Mouse (Mus musculus): ENCODE results near the gene Mad2l2. TPM values are rescaled to one million over a fixed set of nuclear protein-coding genes. Genes with fewer than 3 reads are reported as not detected.

Mad2l2 gene
- total RNA-seq, 2 experiments from 2014 or later, result 3.4 to 8.6 TPM

Other genes starting within 250 kb of the Mad2l2 start
- gene Mfn2, start 225.7 kb upstream of the Mad2l2 start, total RNA-seq (2015; ENCODE audit: low replicate concordance), result 5.2 and 5.6 TPM in 2 replicates
- 6.1 and 6.6 TPM in 2 replicates for gene Mfn2, start 225.7 kb upstream of the Mad2l2 start, total RNA-seq (2017; ENCODE audit: low replicate concordance)
- gene Plod1, start 193.6 kb upstream of the Mad2l2 start, total RNA-seq (2015; ENCODE audit: low replicate concordance), result 1.5 and 2.1 TPM in 2 replicates
- gene Plod1, start 193.6 kb upstream of the Mad2l2 start, total RNA-seq (2017; ENCODE audit: low replicate concordance), result 2.4 and 2.6 TPM in 2 replicates
- 12.1 and 14.4 TPM in 2 replicates for gene 2510039O18Rik, start 189.5 kb upstream of the Mad2l2 start, total RNA-seq (2015; ENCODE audit: low replicate concordance)
- gene 2510039O18Rik, start 189.5 kb upstream of the Mad2l2 start, total RNA-seq (2017; ENCODE audit: low replicate concordance), result 9.6 and 11.1 TPM in 2 replicates
- not detected in 2 replicates for gene Nppb, start 144.6 kb upstream of the Mad2l2 start, total RNA-seq (2015; ENCODE audit: low replicate concordance)
- not detected in 2 replicates for gene Nppb, start 144.6 kb upstream of the Mad2l2 start, total RNA-seq (2017; ENCODE audit: low replicate concordance)
- not detected in 2 replicates for gene Nppa, start 129.7 kb upstream of the Mad2l2 start, total RNA-seq (2015; ENCODE audit: low replicate concordance)
- gene Nppa, start 129.7 kb upstream of the Mad2l2 start, total RNA-seq (2017; ENCODE audit: low replicate concordance), result not detected in 2 replicates
- gene Clcn6, start 91.6 kb upstream of the Mad2l2 start, total RNA-seq (2015; ENCODE audit: low replicate concordance), result 0.63 and 2.1 TPM in 2 replicates
- 2.0 and 3.1 TPM in 2 replicates for gene Clcn6, start 91.6 kb upstream of the Mad2l2 start, total RNA-seq (2017; ENCODE audit: low replicate concordance)
- gene Mthfr, start 91.3 kb upstream of the Mad2l2 start, total RNA-seq (2015; ENCODE audit: low replicate concordance), result 1.0 and 5.4 TPM in 2 replicates
- gene Mthfr, start 91.3 kb upstream of the Mad2l2 start, total RNA-seq (2017; ENCODE audit: low replicate concordance), result 4.9 and 7.7 TPM in 2 replicates
- 4.6 and 7.3 TPM in 2 replicates for gene Agtrap, start 42.4 kb upstream of the Mad2l2 start, total RNA-seq (2015; ENCODE audit: low replicate concordance)
- gene Agtrap, start 42.4 kb upstream of the Mad2l2 start, total RNA-seq (2017; ENCODE audit: low replicate concordance), result 7.4 and 9.2 TPM in 2 replicates
- 0.42 TPM in 1 of 2 replicates, not detected in the other for gene Draxin, start 314 bp downstream of the Mad2l2 start, total RNA-seq (2015; ENCODE audit: low replicate concordance)
- 0.84 TPM in 1 of 2 replicates, not detected in the other for gene Draxin, start 314 bp downstream of the Mad2l2 start, total RNA-seq (2017; ENCODE audit: low replicate concordance)
- gene Fbxo6, start 21.8 kb downstream of the Mad2l2 start, total RNA-seq (2015; ENCODE audit: low replicate concordance), result 2.7 and 3.3 TPM in 2 replicates
- gene Fbxo6, start 21.8 kb downstream of the Mad2l2 start, total RNA-seq (2017; ENCODE audit: low replicate concordance), result 1.3 and 2.8 TPM in 2 replicates
- not detected in 2 replicates for gene Fbxo44, start 30.1 kb downstream of the Mad2l2 start, total RNA-seq (2015; ENCODE audit: low replicate concordance)
- gene Fbxo44, start 30.1 kb downstream of the Mad2l2 start, total RNA-seq (2017; ENCODE audit: low replicate concordance), result 0.43 TPM in 1 of 2 replicates, not detected in the other
- gene Fbxo2, start 30.2 kb downstream of the Mad2l2 start, total RNA-seq (2015; ENCODE audit: low replicate concordance), result not detected in 2 replicates
- gene Fbxo2, start 30.2 kb downstream of the Mad2l2 start, total RNA-seq (2017; ENCODE audit: low replicate concordance), result not detected in 2 replicates
- gene Disp3, start 157.6 kb downstream of the Mad2l2 start, total RNA-seq (2015; ENCODE audit: low replicate concordance), result not detected in 2 replicates
- gene Disp3, start 157.6 kb downstream of the Mad2l2 start, total RNA-seq (2017; ENCODE audit: low replicate concordance), result not detected in 2 replicates